Mouse (Mus musculus): Measurements from ENCODE around the gene Pex7. TPM values are rescaled to one million over a fixed set of nuclear protein-coding genes. Genes with fewer than 3 reads are reported as not detected.

The Pex7 gene
- 28.9 and 30.1 TPM in 2 replicates for polyA plus RNA-seq (2015; fragmentation: Nextera tagmentation; extraction: Ambion mirVana)

DNA sequence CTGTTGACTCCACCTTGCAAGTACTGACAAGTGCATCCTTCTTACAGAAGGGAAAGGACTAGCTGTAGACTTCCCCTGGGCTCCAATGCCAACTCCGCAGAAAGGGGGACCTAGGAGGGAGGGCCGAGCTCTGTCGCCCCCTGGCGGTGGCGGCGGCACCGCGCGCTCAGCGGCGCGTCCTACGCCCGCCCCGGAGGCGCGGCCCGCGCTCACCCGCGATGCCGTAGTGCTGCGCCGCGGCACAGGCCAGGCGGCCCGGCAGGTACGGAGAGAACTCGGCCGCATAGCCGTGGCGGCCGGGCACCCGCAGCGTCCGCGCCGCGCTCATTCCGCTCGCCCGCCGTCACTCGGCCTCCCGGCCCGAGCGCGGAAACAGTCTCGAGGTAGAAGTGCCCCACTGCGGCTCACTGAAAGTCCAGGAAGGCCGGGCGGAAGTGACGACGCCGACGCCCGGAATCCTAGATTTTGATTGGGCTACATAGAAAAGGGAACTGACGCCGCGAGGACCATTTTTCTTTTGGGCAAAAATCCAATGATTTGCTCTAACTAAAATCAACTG lies at the start of gene Pex7:
Gene Pex7, minus strand, starts transcription at position 444 of the 559 bp plus-strand sequence.
- Histone ChIP-seq H3K4me3 (peak within 1 kb of the TSS; percentile 68), H3K4me1 (replicated peaks) (no peaks in the 10 kb centered on the region; the same call in 1 of the 2 replicates), H3K27me3 (peaks cover 4% of the 10 kb centered on the region; the same call in 1 of the 2 replicates), H3K27ac (replicated peaks) (peak within 1 kb of the TSS; percentile 95), H3K9ac (peak within 1 kb of the TSS; percentile 69), H3K4me2 (peak within 1 kb of the TSS; percentile 47), H3K36me3 (no peaks in the 10 kb centered on the region), H3K9me3 (no peaks in the 10 kb centered on the region)
- peak; percentile 99 for ATAC-seq (ENCODE audit: low FRiP score, low read depth)
- under 1% methylated on average over 60 of the region's 60 CpGs for WGBS

DNA sequence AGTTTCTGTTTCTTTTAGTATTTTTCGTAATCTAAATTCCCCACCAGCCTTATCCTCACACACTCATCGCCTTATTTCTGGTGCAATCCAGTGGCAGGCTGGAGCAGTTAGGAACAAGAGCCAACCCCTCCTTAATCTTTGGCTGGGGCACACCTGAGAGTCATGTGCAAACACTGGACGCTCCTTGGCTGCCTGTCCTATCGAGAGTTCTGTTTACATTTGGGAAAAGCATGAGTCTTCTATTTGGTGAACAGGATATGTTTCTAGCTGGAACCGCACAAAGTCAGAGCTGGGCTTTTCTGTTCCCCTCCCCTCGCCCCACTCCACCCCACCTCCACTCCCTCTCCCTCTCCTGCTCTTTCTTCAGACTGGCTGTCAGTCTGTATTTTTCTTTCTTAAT lies 49.3 kb upstream of the Pex7 start:
- no peak overlapping the region for H3K27ac ChIP-seq (replicated peaks)
- no peak for ATAC-seq (ENCODE audit: low FRiP score, low read depth)
- H3K4me1 ChIP-seq (replicated peaks): no peaks in the 10 kb centered on the region
- no peak overlapping the region for H3K4me3 ChIP-seq
- H3K9ac ChIP-seq: no peak overlapping the region
- H3K27me3 ChIP-seq: no peaks in the 10 kb centered on the region
- no peak overlapping the region for H3K4me2 ChIP-seq
- 82% methylated on average over 6 of the region's 6 CpGs for WGBS
- H3K9me3 ChIP-seq: no peaks in the 10 kb centered on the region
- no peaks in the 10 kb centered on the region for H3K36me3 ChIP-seq

DNA sequence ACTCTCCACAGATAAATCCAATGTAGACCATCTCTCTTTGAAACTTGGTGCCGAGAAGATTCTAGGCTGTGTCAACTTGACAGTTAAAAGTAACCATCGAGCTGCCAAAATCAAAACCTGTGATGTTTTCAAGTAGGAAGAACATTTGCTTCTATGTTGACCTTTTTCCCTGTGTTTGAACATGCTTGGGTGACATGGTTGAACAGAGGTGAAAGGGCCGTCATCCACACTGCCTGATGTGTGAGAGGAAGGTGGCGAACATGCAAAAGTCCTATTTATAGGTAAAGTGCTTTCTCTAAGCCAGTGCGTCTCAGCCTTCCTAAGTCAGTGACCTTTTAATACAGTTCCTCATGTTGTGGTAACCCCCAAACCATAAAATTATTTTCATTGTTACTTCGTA lies 48.3 kb upstream of the Pex7 start:
- 91% methylated on average over 6 of the region's 6 CpGs for WGBS
- H3K36me3 ChIP-seq: no peaks in the 10 kb centered on the region
- no peak for ATAC-seq (ENCODE audit: low FRiP score, low read depth)

DNA sequence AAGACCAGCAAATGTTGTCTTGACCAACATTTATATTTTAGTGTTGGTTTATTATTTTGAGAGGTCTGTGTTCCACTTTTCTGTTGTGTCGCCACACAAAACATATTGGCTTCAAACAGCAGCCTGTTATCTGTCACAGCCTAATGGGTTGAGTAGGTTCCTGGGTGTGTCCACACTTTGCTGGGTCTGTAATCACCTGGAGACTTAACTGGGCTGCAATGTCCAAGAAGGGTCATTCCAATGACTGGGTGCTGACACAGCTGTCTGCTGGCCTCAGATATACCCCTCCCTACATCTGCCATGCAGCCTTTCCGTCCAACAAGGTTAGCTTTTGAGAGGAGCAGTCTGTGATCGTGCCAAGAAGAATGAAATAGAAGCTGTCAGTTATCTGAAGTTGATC lies 47.1 kb upstream of the Pex7 start:
- Histone ChIP-seq H3K9ac (no peak overlapping the region), H3K4me1 (replicated peaks) (no peaks in the 10 kb centered on the region), H3K27ac (replicated peaks) (no peak overlapping the region), H3K4me3 (no peak overlapping the region), H3K4me2 (no peak overlapping the region), H3K9me3 (no peaks in the 10 kb centered on the region), H3K36me3 (no peaks in the 10 kb centered on the region), H3K27me3 (no peaks in the 10 kb centered on the region)
- 88% methylated on average over 3 of the region's 3 CpGs for WGBS
- ATAC-seq (ENCODE audit: low FRiP score, low read depth): no peak

More for the DNA sequence above, 48.3 kb upstream of the Pex7 start:
- Histone ChIP-seq H3K9ac (no peak overlapping the region), H3K4me1 (replicated peaks) (no peaks in the 10 kb centered on the region), H3K4me2 (no peak overlapping the region), H3K4me3 (no peak overlapping the region), H3K9me3 (no peaks in the 10 kb centered on the region), H3K27ac (replicated peaks) (no peak overlapping the region), H3K27me3 (no peaks in the 10 kb centered on the region)

DNA sequence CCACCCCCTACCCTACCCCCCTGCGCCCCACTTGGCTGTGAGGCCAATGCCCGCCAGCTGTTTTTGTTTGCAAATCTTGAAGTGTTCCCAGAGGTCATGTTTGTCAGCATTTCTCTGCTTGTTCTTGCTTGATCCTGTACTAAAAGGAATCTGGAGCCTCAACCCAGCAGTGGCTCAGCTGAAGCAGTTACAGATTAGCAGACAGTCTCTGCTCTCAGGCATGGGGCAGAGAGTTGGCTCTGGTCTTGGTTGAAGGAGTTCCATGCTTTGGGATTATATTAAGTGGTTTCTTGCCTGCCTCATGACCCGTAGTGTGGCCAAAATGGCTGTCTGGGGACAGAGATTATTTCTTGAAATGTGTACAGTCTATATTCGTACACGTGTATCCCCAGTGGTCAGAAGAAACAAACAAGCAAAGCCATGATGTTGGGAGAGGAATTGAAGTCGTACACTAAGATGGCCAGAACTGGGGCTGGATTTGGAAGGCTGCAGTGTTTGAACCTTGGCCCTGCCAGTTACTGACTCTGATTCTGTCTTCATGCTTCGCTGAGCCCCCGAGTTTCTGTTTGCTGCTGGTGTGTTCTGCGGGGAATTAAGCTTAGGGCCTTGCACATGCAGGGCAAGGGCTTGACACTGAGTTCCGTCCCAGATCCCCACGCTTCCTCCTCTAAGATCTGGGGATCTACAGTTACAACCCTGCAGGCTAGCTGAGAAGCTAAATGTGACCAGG lies 45.7 kb upstream of the Pex7 start:
- Histone ChIP-seq H3K27ac (replicated peaks) (no peak overlapping the region), H3K9me3 (no peaks in the 10 kb centered on the region), H3K4me3 (no peak overlapping the region), H3K9ac (no peak overlapping the region), H3K27me3 (no peaks in the 10 kb centered on the region), H3K4me2 (no peak overlapping the region), H3K36me3 (no peaks in the 10 kb centered on the region), H3K4me1 (replicated peaks) (no peaks in the 10 kb centered on the region)
- ATAC-seq (ENCODE audit: low FRiP score, low read depth): no peak
- WGBS: 86% methylated on average over 11 of the region's 11 CpGs

DNA sequence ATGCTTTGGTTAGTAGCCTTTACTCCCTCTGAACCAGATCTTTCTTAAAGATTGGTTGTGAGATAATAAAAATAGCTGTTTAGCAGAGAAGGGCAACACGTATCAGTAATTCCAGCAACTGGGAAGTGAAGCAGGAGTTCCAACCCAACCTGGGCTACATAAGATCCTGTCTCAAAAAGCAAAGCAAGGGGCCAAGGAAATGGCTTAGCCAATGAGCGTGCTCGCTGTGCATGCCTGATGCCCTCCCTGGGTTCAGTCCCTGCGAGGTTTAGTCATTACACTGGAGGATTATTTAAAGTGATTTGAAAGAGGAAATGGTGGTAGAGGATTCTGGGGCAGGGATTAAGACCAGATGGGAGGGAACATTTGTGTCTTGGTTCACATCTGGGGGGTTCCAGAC lies 41.6 kb upstream of the Pex7 start:
- H3K9me3 ChIP-seq: no peaks in the 10 kb centered on the region
- H3K4me3 ChIP-seq: no peak overlapping the region
- ATAC-seq (ENCODE audit: low FRiP score, low read depth): no peak
- no peak overlapping the region for H3K27ac ChIP-seq (replicated peaks)
- no peaks in the 10 kb centered on the region for H3K4me1 ChIP-seq (replicated peaks)
- 91% methylated on average over 4 of the region's 4 CpGs for WGBS
- no peaks in the 10 kb centered on the region for H3K27me3 ChIP-seq
- H3K4me2 ChIP-seq: no peak overlapping the region
- H3K9ac ChIP-seq: no peak overlapping the region
- H3K36me3 ChIP-seq: no peaks in the 10 kb centered on the region

DNA sequence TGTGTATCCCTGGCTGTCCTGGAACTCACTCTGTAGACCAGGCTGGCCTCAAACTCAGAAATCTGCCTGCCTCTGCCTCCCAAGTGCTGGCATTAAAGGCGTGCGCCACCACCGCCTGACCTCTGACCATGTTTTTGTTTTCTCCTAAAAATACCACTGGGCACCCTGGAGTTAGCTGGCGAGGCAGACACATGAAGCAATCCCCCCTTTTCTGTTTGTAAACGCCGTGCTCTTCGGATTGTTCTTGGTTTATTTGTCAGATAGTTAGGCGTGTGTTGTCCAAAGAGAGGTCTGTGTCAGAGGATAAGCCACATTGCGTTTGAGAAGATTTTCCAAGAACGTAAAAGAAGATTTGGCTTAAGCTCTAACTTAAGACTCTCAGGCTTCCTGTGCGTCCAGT lies 40.9 kb upstream of the Pex7 start:
- no peaks in the 10 kb centered on the region for H3K9me3 ChIP-seq
- H3K27me3 ChIP-seq: no peaks in the 10 kb centered on the region
- no peak for ATAC-seq (ENCODE audit: low FRiP score, low read depth)
- H3K4me1 ChIP-seq (replicated peaks): no peaks in the 10 kb centered on the region
- no peaks in the 10 kb centered on the region for H3K36me3 ChIP-seq
- WGBS: 93% methylated on average over 11 of the region's 11 CpGs
- H3K27ac ChIP-seq (replicated peaks): no peak overlapping the region
- H3K4me2 ChIP-seq: no peak overlapping the region
- H3K9ac ChIP-seq: no peak overlapping the region
- no peak overlapping the region for H3K4me3 ChIP-seq

DNA sequence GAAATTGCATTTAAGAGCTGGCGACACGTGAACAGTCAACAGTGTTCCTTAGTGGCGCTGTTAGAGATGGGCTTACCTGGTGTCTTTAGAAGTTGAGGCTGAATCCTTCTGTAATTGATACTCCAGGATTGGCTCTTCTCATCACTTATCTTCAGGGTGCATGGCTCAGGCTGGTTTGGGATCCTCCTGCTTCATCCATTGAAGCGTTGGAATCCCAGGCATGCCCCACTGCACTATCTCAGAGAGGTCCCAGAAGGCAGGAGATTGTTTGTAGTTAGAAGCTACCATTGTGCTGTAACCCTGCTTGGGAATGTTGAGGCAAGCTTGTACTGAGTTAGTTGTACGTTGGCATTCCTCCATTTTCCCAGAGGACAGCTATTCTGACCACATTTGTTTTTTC lies 40.4 kb upstream of the Pex7 start:
- H3K9ac ChIP-seq: no peak overlapping the region
- H3K4me3 ChIP-seq: no peak overlapping the region
- no peaks in the 10 kb centered on the region for H3K9me3 ChIP-seq
- no peaks in the 10 kb centered on the region for H3K36me3 ChIP-seq
- H3K27me3 ChIP-seq: no peaks in the 10 kb centered on the region
- ATAC-seq (ENCODE audit: low FRiP score, low read depth): no peak
- H3K27ac ChIP-seq (replicated peaks): no peak overlapping the region
- no peak overlapping the region for H3K4me2 ChIP-seq
- 94% methylated on average over 5 of the region's 5 CpGs for WGBS
- H3K4me1 ChIP-seq (replicated peaks): no peaks in the 10 kb centered on the region

DNA sequence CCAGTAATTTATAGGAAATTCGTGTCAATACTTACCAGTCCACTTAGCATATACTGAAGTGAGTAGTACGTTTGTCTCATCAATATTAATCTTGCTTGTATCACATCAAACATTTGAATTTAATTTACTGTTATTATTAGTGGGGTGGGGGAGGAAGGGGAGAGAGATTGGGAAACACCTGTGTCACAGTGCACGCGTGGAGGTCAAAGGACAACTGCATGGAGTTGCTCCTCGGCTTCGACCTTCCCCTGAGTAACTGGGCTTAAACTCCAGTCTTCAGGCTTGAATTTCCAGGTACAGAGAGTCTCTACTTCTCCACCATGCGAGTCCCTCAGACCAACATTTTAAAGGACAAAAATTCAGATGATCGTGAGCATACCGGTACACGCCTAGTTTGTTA lies 40.0 kb upstream of the Pex7 start:
- Histone ChIP-seq H3K27ac (replicated peaks) (no peak overlapping the region), H3K36me3 (no peaks in the 10 kb centered on the region), H3K27me3 (no peaks in the 10 kb centered on the region), H3K4me2 (no peak overlapping the region), H3K9ac (no peak overlapping the region), H3K4me1 (replicated peaks) (no peaks in the 10 kb centered on the region), H3K4me3 (no peak overlapping the region), H3K9me3 (no peaks in the 10 kb centered on the region)
- ATAC-seq (ENCODE audit: low FRiP score, low read depth): no peak
- WGBS: 93% methylated on average over 10 of the region's 10 CpGs

DNA sequence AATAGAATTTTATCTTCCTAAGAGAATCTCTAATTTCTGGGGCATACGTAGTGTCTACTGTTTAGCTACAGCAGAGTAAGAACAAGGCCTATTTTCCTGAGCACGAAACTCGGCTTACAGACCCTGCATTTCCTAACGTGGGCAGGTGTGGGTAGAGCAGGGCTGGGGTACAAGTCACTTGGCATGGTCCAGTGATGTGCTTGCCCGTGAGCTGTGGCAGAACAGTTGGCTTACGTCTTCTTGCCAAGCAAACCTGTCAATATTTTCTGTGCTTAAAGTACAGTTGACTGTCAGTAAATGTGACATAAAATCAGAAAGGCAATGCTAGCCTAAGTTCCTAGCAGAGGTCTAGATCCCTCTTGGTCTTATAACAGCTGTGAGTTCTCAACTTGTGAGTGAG lies 39.2 kb upstream of the Pex7 start:
- WGBS: 90% methylated on average over 6 of the region's 6 CpGs
- H3K4me2 ChIP-seq: no peak overlapping the region
- no peaks in the 10 kb centered on the region for H3K4me1 ChIP-seq (replicated peaks)
- H3K9ac ChIP-seq: no peak overlapping the region
- no peak for ATAC-seq (ENCODE audit: low FRiP score, low read depth)
- no peak overlapping the region for H3K4me3 ChIP-seq
- H3K36me3 ChIP-seq: no peaks in the 10 kb centered on the region
- no peaks in the 10 kb centered on the region for H3K27me3 ChIP-seq
- no peak overlapping the region for H3K27ac ChIP-seq (replicated peaks)
- H3K9me3 ChIP-seq: no peaks in the 10 kb centered on the region

DNA sequence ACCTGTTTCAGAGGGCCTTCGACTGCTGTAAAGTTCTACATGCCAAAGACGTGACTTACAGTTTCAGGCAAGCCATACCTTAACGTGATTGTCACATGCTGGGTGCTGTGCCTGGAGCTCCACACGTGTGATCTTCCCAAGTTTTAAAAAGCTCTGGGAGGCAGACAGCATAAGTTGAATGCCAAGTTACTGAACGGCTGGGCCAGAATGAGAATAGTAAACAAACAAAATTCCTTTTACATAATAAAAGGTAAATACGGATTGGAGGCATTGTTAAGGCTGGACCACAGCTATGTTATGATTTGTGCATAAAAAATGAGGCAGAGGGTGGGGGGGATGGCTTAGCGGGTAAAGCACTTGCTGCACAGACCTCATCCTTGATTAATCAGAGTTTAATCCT lies 38.2 kb upstream of the Pex7 start:
- Histone ChIP-seq H3K27ac (replicated peaks) (no peak overlapping the region), H3K4me3 (no peak overlapping the region), H3K4me2 (no peak overlapping the region), H3K36me3 (no peaks in the 10 kb centered on the region), H3K9ac (no peak overlapping the region), H3K4me1 (replicated peaks) (no peaks in the 10 kb centered on the region), H3K9me3 (no peaks in the 10 kb centered on the region), H3K27me3 (no peaks in the 10 kb centered on the region)
- ATAC-seq (ENCODE audit: low FRiP score, low read depth): no peak
- WGBS: 78% methylated on average over 7 of the region's 7 CpGs

DNA sequence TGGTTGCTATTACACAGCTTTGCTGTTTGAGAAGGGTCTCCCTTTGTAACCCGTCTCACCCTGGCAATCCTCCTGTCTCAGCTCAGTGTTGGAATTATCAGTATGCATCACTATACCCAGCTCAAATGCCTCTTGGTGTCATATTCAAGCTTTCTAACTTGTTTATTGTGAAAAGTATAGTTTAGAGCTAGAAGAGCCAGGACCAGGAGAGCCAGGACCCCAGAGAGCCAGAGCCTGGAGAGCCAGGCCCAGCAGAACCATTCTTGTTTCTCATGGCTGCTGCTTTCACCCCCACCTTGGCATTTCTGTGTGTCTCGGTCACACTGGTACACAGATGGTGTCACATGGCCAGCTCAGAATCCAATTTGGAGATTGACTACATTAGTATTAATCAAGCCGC lies 35.1 kb upstream of the Pex7 start:
- Histone ChIP-seq H3K36me3 (no peaks in the 10 kb centered on the region), H3K4me1 (replicated peaks) (no peaks in the 10 kb centered on the region), H3K27me3 (no peaks in the 10 kb centered on the region), H3K9ac (no peak overlapping the region), H3K9me3 (no peaks in the 10 kb centered on the region), H3K27ac (replicated peaks) (no peak overlapping the region), H3K4me3 (no peak overlapping the region), H3K4me2 (no peak overlapping the region)
- no peak for ATAC-seq (ENCODE audit: low FRiP score, low read depth)
- WGBS: 96% methylated on average over 3 of the region's 3 CpGs

DNA sequence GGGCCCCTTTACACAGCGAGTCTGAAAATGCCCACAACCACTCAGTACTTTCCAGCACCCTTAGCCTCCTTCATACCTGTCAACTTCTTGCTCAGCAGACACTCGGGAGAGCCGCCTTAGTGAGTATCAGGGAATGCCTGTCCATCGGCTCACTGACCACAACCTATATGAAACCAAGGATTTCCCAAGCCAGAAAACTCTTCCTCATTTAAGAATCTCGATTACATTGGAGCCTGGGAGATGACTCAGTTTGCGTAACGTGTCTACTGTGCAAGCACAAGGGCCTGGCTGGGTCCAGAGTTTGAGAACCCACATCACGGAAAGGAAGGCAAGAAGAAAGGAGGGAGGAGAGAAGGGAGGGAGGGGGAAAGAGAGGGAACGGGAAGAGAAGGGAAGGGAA lies 34.4 kb upstream of the Pex7 start:
- H3K27ac ChIP-seq (replicated peaks): no peak overlapping the region
- no peaks in the 10 kb centered on the region for H3K4me1 ChIP-seq (replicated peaks)
- no peak overlapping the region for H3K4me3 ChIP-seq
- H3K36me3 ChIP-seq: no peaks in the 10 kb centered on the region
- no peak overlapping the region for H3K9ac ChIP-seq
- 89% methylated on average over 9 of the region's 9 CpGs for WGBS
- no peak for ATAC-seq (ENCODE audit: low FRiP score, low read depth)
- H3K4me2 ChIP-seq: no peak overlapping the region
- H3K27me3 ChIP-seq: no peaks in the 10 kb centered on the region
- H3K9me3 ChIP-seq: no peaks in the 10 kb centered on the region
